Mouse (Mus musculus) stomach, postnatal 0 days (tissue): Measurements from ENCODE around the gene Cpm. TPM values are rescaled to one million over a fixed set of nuclear protein-coding genes. Genes with fewer than 3 reads are reported as not detected.
A peak's percentile ranks its signal among the peaks of the same experiment; 100 is the strongest.

ENCODE experiments used
- ATAC-seq: fragments of 200-750 bp; cut with Nextera tagmentation; 2 replicates; pipeline ENCODE4 v1.8.0; 2017; ENCODE audit not compliant: low FRiP score, low TSS enrichment
- DNase-seq: peaks from one replicate; pipeline ENCODE4 v3.0.0-alpha.2; 2016; ENCODE audit warnings: low spot score
- H3K27ac ChIP-seq: fragments of 300-500 bp; sonication (generic); replicated peaks from 2 replicates; pipeline ENCODE4 v1.5.1; 2014; ENCODE audit warnings: mild to moderate bottlenecking, control low read depth
- H3K27me3 ChIP-seq: fragments of 300-500 bp; sonication (generic); 2 replicates; pipeline ENCODE4 v1.6.1; 2014; ENCODE audit warnings: low read length; ENCODE audit not compliant: control insufficient read depth, insufficient read depth
- H3K36me3 ChIP-seq: fragments of 300-500 bp; sonication (generic); 2 replicates; pipeline ENCODE4 v1.6.1; 2014; ENCODE audit warnings: low read length, mixed read lengths; ENCODE audit not compliant: control insufficient read depth, insufficient read depth
- H3K4me1 ChIP-seq: fragments of 300-500 bp; sonication (generic); replicated peaks from 2 replicates; pipeline ENCODE4 v1.6.1; 2014; ENCODE audit warnings: antibody characterized with exemption; ENCODE audit not compliant: control insufficient read depth, insufficient read depth
- H3K4me2 ChIP-seq: fragments of 300-500 bp; sonication (generic); replicated peaks from 2 replicates; pipeline ENCODE4 v1.6.1; 2014; ENCODE audit warnings: low read depth, mild to moderate bottlenecking, control low read depth, moderate library complexity
- H3K4me3 ChIP-seq: fragments of 300-500 bp; sonication (generic); 2 replicates; pipeline ENCODE4 v1.5.1; 2014; ENCODE audit warnings: low read depth, low read length, control low read depth
- H3K9ac ChIP-seq: fragments of 300-500 bp; sonication (generic); 2 replicates; pipeline ENCODE4 v1.6.1; 2014; ENCODE audit warnings: mild to moderate bottlenecking, low read length, control low read depth, mixed read lengths
- H3K9me3 ChIP-seq: fragments of 300-500 bp; sonication (generic); 2 replicates; pipeline ENCODE4 v1.6.1; 2016; ENCODE audit warnings: low read length; ENCODE audit not compliant: control insufficient read depth
- CTCF ChIP-seq: IDR thresholded peaks from 2 replicates; pipeline ENCODE4 v1.5.1; 2016; ENCODE audit warnings: antibody characterized with exemption, low read depth, mild to moderate bottlenecking, moderate library complexity
- EP300 ChIP-seq: optimal IDR thresholded peaks from 2 replicates; pipeline ENCODE3; 2016; ENCODE audit warnings: antibody characterized with exemption
- WGBS: fragments of 180-500 bp; shearing (Covaris S2); extraction: QIAGEN DNeasy Blood & Tissue Kit; methylation state at CpG from one replicate; pipeline ENCODE4 v1.1.7; 2014; 5-methylcytosine and 5-hydroxymethylcytosine counted together
- polyA plus RNA-seq: library from polyadenylated mRNA; unstranded; fragments of >200 nt; fragmentation: Nextera tagmentation; extraction: Ambion mirVana; gene quantifications from 2 replicates; pipeline ENCODE4 v1.2.1, GENCODE M21; 2015

Gene Cpm
- polyA plus RNA-seq, 1 experiment from 2014 or later = 22.9 TPM

GRCm38 (mm10) chr10:117639221-117639599, 9.9 kb downstream of the Cpm start:
- Histone ChIP-seq H3K4me1 (no peaks in the 10 kb centered on the region), H3K27me3 (no peaks in the 10 kb centered on the region), H3K27ac (no peak overlapping the region), H3K9me3 (no peaks in the 10 kb centered on the region), H3K4me2 (no peak overlapping the region), H3K9ac (no peak overlapping the region), H3K4me3 (no peak overlapping the region), H3K36me3 (no peaks in the 10 kb centered on the region)
- ATAC-seq = no peak
- DNase-seq = no peak
- no peak for TF ChIP-seq EP300
- WGBS = 90% methylated on average over 8 of the region's 8 CpGs

- Histone ChIP-seq H3K27ac (no peak overlapping the region), H3K27me3 (no peaks in the 10 kb centered on the region), H3K4me3 (no peak overlapping the region), H3K9ac (no peak overlapping the region), H3K4me2 (no peak overlapping the region), H3K4me1 (no peaks in the 10 kb centered on the region), H3K36me3 (no peaks in the 10 kb centered on the region), H3K9me3 (no peaks in the 10 kb centered on the region)
- ATAC-seq (peak; percentile 38; the same call in 1 of the 2 replicates), DNase-seq (no peak)
- 59% methylated on average over 21 of the region's 21 CpGs for WGBS
- TF ChIP-seq CTCF (no peak), EP300 (no peak)
Measured at GRCm38 (mm10) chr10:117639899-117640594, 10.7 kb downstream of the Cpm start.

GRCm38 (mm10) chr10:117640595-117641078, 11.3 kb downstream of the Cpm start:
- Histone ChIP-seq H3K4me2 (no peak overlapping the region), H3K9ac (no peak overlapping the region), H3K27me3 (no peaks in the 10 kb centered on the region), H3K4me1 (no peaks in the 10 kb centered on the region), H3K4me3 (no peak overlapping the region), H3K36me3 (no peaks in the 10 kb centered on the region), H3K27ac (no peak overlapping the region), H3K9me3 (no peaks in the 10 kb centered on the region)
- TF ChIP-seq EP300 = no peak
- TF ChIP-seq CTCF = no peak
- no peak for DNase-seq
- ATAC-seq = no peak
- WGBS = 77% methylated on average over 7 of the region's 7 CpGs

GRCm38 (mm10) chr10:117641400-117642200, 12.3 kb downstream of the Cpm start:
- DNase-seq (no peak), ATAC-seq (no peak)
- no peak for TF ChIP-seq EP300
- TF ChIP-seq CTCF = no peak
- no peaks in the 10 kb centered on the region for H3K4me1 ChIP-seq
- 70% methylated on average over 20 of the region's 20 CpGs for WGBS
- H3K9me3 ChIP-seq = no peaks in the 10 kb centered on the region
- no peak overlapping the region for H3K4me2 ChIP-seq
- H3K36me3 ChIP-seq = no peaks in the 10 kb centered on the region
- no peak overlapping the region for H3K4me3 ChIP-seq
- H3K27me3 ChIP-seq = no peaks in the 10 kb centered on the region
- no peak overlapping the region for H3K9ac ChIP-seq
- no peak overlapping the region for H3K27ac ChIP-seq

GRCm38 (mm10) chr10:117642201-117642450, 12.8 kb downstream of the Cpm start:
- DNase-seq = no peak
- no peaks in the 10 kb centered on the region for H3K36me3 ChIP-seq
- no peaks in the 10 kb centered on the region for H3K27me3 ChIP-seq
- ATAC-seq = no peak
- no peak overlapping the region for H3K9ac ChIP-seq
- no peaks in the 10 kb centered on the region for H3K4me1 ChIP-seq
- no peak overlapping the region for H3K4me3 ChIP-seq
- no peaks in the 10 kb centered on the region for H3K9me3 ChIP-seq
- 81% methylated on average over 9 of the region's 9 CpGs for WGBS
- H3K4me2 ChIP-seq = no peak overlapping the region
- H3K27ac ChIP-seq = no peak overlapping the region
- no peak for TF ChIP-seq EP300
- no peak for TF ChIP-seq CTCF

GRCm38 (mm10) chr10:117642491-117643262, 13.4 kb downstream of the Cpm start:
- ATAC-seq = no peak
- Histone ChIP-seq H3K4me3 (no peak overlapping the region), H3K9ac (no peak overlapping the region), H3K27me3 (no peaks in the 10 kb centered on the region), H3K36me3 (no peaks in the 10 kb centered on the region), H3K9me3 (no peaks in the 10 kb centered on the region), H3K27ac (no peak overlapping the region), H3K4me2 (no peak overlapping the region), H3K4me1 (no peaks in the 10 kb centered on the region)
- TF ChIP-seq EP300 (no peak), CTCF (no peak)
- no peak for DNase-seq
- WGBS = 93% methylated on average over 15 of the region's 15 CpGs
